Comparison of ENCODE assay signal across 9 mouse cellular contexts in the genomic region with DNA sequence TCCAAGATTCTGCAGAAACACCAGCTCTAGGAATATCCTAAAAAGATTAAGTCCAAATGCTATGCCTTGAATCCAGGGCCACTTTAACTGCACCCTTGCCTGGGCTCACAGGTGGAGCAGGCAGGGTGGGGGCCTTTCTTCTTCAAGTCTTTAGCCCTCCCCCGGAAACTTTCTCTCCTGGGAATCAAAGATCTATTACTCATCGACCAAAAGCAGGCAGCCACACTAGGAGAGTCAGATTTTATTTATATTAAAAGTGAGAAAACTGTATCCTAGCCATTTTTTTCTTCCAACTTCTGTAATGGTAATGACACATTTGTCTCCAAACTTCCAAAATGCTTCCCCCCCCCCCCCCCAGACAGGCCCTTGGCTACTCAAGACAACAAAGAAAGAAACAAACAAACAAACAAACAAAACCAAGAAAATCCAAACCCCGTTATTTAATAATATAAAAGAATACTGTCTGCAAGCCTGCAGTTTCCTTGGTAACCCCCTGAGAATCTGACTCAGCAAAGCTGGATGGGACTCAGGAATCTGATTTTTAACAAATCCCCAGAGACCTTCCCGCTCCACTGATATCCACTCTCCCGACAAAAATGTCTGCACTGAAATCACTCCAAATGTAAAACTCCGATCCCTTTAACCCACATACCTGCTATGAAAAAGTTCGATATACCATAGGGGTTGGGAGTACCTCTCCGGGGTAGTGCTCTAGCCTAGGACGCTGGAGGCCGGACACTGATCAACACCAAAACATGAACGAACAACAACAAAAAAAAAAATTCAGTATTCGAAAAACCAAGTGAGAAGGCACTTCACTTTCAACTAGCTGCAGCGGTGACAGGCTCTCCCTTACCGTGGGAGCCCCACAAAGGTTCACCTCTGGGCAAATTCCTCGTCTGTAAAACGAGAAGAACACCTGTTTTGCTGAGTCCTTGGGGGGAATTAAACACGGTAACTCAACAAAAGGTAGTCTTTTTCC.
DNase-seq lines count a peak whose midpoint lies in the region; ATAC-seq lines count a peak whose summit lies in the region.
"Had no signal": no experiment of that assay in that cellular context is flagged by ENCODE, and none has a peak within 500 bp of the region (broad histone marks: within the 10 kb centered on the region; RNA-seq: fewer than 3 reads in every experiment).

No protein-coding gene starts in this region.

- intact Hi-C loops in left cerebral cortex, postnatal 10 days (cut with DNase I) = loop anchor here (5.0 kb wide), 1 partner anchor 64 kb away; a partner anchor contains a TSS

- WGBS in embryonic facial prominence, embryonic 11.5 days = 5% methylated on average over 17 of the region's 17 CpGs
- WGBS in hindbrain, embryonic 12.5 days = 6% methylated on average over 17 of the region's 17 CpGs
- WGBS in midbrain, embryonic 16.5 days = 2% methylated on average over 17 of the region's 17 CpGs

- DNase-seq in layer of hippocampus, adult 9-11 months = peak; percentile 11
- no peak for DNase-seq in layer of hippocampus, postnatal 25 days (ENCODE audit: extremely low spot score in 1 of 2, low spot score in 1 of 2)
- peak; percentile 55 for DNase-seq in embryonic facial prominence, embryonic 11.5 days (ENCODE audit: low spot score)
- no peak for DNase-seq in left cerebral cortex, postnatal 10 days (ENCODE audit: extremely low spot score in 1 of 2, low spot score in 2 of 2)
- DNase-seq in urinary bladder, adult 2 months (ENCODE audit: low spot score) = no peak

- no peaks in the 10 kb centered on the region for H3K9me3 ChIP-seq in embryonic facial prominence, embryonic 11.5 days (replicated peaks; ENCODE audit: control insufficient read depth, low read length)
- no peaks in the 10 kb centered on the region for H3K9me3 ChIP-seq in hindbrain, embryonic 12.5 days (replicated peaks)
- H3K9me3 ChIP-seq in midbrain, embryonic 16.5 days (replicated peaks; ENCODE audit: control insufficient read depth, low read length, poor library complexity, severe bottlenecking) = no peaks in the 10 kb centered on the region

- H3K4me2 ChIP-seq in embryonic facial prominence, embryonic 11.5 days (ENCODE audit: low read depth, low read length) = peak overlapping the region; percentile 70
- peak overlapping the region; percentile 77 for H3K4me2 ChIP-seq in hindbrain, embryonic 12.5 days (replicated peaks)
- peak overlapping the region; percentile 76 for H3K4me2 ChIP-seq in midbrain, embryonic 16.5 days (ENCODE audit: low read length)

- peak overlapping the region; percentile 89; the same call in 1 of the 2 replicates for H3K27ac ChIP-seq in embryonic facial prominence, embryonic 11.5 days (replicated peaks; ENCODE audit: low read depth, low read length)
- peak overlapping the region; percentile 91 for H3K27ac ChIP-seq in hindbrain, embryonic 12.5 days
- H3K27ac ChIP-seq in midbrain, embryonic 16.5 days (ENCODE audit: low read length) = no peak overlapping the region; the same call in 1 of the 2 replicates
- H3K27ac ChIP-seq: macrophage had no signal

- no peak for ATAC-seq in embryonic facial prominence, embryonic 11.5 days (replicated peaks; ENCODE audit: insufficient number of reproducible peaks, low FRiP score, low TSS enrichment, low read depth)
- ATAC-seq in hindbrain, embryonic 12.5 days (ENCODE audit: low FRiP score) = no peak
- no peak for ATAC-seq in midbrain, embryonic 16.5 days
- ATAC-seq in inflammation-experienced regulatory T-cells, adult 6 months = no peak

- peak overlapping the region; percentile 69 for H3K4me3 ChIP-seq in embryonic facial prominence, embryonic 11.5 days (ENCODE audit: low read depth, low read length)
- H3K4me3 ChIP-seq in hindbrain, embryonic 12.5 days = peak overlapping the region; percentile 71
- peak overlapping the region; percentile 73 for H3K4me3 ChIP-seq in midbrain, embryonic 16.5 days (ENCODE audit: low read depth, low read length)

- H3K27me3 ChIP-seq in embryonic facial prominence, embryonic 11.5 days (ENCODE audit: control insufficient read depth, insufficient read depth, low read length) = no peaks in the 10 kb centered on the region
- H3K27me3 ChIP-seq in hindbrain, embryonic 12.5 days = no peaks in the 10 kb centered on the region
- no peaks in the 10 kb centered on the region for H3K27me3 ChIP-seq in midbrain, embryonic 16.5 days (ENCODE audit: control insufficient read depth, insufficient read depth, low read depth, low read length)

- H3K9ac ChIP-seq in embryonic facial prominence, embryonic 11.5 days (replicated peaks; ENCODE audit: low read length) = peak overlapping the region; percentile 88
- peak overlapping the region; percentile 77 for H3K9ac ChIP-seq in hindbrain, embryonic 12.5 days
- peak overlapping the region; percentile 53 for H3K9ac ChIP-seq in midbrain, embryonic 16.5 days (ENCODE audit: low read depth, low read length)

- no peaks in the 10 kb centered on the region for H3K36me3 ChIP-seq in embryonic facial prominence, embryonic 11.5 days (replicated peaks; ENCODE audit: control insufficient read depth, insufficient read depth, low read depth, low read length)
- peaks cover 15% of the 10 kb centered on the region for H3K36me3 ChIP-seq in hindbrain, embryonic 12.5 days
- H3K36me3 ChIP-seq in midbrain, embryonic 16.5 days (ENCODE audit: control insufficient read depth, insufficient read depth, low read length) = no peaks in the 10 kb centered on the region

- no peaks in the 10 kb centered on the region for H3K4me1 ChIP-seq in embryonic facial prominence, embryonic 11.5 days (ENCODE audit: control insufficient read depth, insufficient read depth, low read length)
- H3K4me1 ChIP-seq in hindbrain, embryonic 12.5 days = peaks cover 37% of the 10 kb centered on the region
- H3K4me1 ChIP-seq in midbrain, embryonic 16.5 days (ENCODE audit: control insufficient read depth, insufficient read depth, low read length) = peaks cover 31% of the 10 kb centered on the region

Comparison
In these comparisons a context has a peak if more than half of its experiments do, and no peak if none do; other contexts are left out.
1. DNase-seq: peak in layer of hippocampus, adult 9-11 months (single experiment) and embryonic facial prominence, embryonic 11.5 days (single experiment); none in layer of hippocampus, postnatal 25 days (0 of 2), left cerebral cortex, postnatal 10 days (0 of 2) and urinary bladder, adult 2 months (single experiment).
2. Peak in every context shown above with its lines, with median percentiles within 50 percentile points of each other: H3K4me2 ChIP-seq, H3K4me3 ChIP-seq and H3K9ac ChIP-seq.